Mouse (Mus musculus): ENCODE results near the gene Bad.

DNA sequence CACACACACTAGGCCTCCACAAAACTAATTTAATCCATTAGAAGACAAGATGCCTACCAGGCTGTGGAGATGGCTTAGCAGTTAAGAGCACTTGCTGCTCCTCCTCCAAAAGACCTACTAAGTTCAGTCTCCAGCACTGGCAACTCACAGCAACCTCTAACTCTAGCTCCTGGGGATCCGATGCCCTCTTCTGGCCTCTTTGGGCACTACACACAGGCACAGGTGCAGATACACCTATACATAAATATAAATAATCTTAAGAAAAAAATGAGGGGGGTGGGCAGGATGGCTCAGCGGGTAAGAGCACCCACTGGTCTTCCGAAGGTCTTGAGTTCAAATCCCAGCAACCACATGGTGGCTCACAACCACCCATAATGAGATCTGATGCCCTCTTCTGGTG, 5.4 kb upstream of the Bad start:
- TF ChIP-seq CTCF (IDR thresholded peaks at IDR 0.05; ENCODE audit: borderline replicate concordance, control insufficient read depth, extremely low read depth, insufficient read depth, low read length, poor library complexity) = no peak
- no peak for TF ChIP-seq POLR2A (IDR thresholded peaks at IDR 0.05; ENCODE audit: control insufficient read depth, extremely low read depth, insufficient read depth, low read length, poor library complexity)

Data from thymus, adult 2 months (tissue).